Mouse (Mus musculus) erythroblast, embryonic 14.5 days (primary cell): ENCODE results near the gene D11Wsu47e.

Experiments
- GATA1 ChIP-seq: IDR thresholded peaks from 2 replicates; pipeline ENCODE4 v1.6.1; 2012; ENCODE audit warnings: low read length, inconsistent platforms, mixed read lengths
- TAL1 ChIP-seq: IDR thresholded peaks from 3 replicates; pipeline ENCODE4 v1.6.1; 2012; ENCODE audit warnings: low read length, inconsistent platforms, mixed read lengths

DNA sequence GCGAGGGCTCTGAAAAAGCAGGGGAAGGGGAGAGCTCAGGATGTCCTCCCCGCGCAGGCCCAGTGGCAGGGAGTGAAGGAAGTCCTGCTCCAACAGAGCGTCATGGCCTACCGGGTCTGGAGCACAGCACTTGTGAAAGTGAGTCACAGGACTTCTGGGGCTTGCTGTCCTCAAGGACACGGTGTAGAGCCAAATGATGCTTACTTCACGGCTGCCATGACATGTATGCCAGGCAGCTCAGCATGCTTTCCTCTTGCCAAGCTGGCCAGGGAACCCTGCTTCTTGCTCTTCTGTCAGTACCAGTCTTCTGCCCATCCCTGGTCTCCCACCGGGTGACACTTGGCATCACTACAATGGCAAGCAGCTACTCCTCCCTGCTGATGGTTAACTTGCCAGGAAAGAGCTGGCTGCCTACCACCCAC, 27.7 kb upstream of the D11Wsu47e start:
- TF ChIP-seq GATA1 (no peak), TAL1 (no peak)
